Mouse (Mus musculus) layer of hippocampus, adult 11-12 months (tissue): ENCODE measurements at regions not wholly inside any gene's neighbourhood (a gene's known extent, or its start where the extent isn't known, plus 50 kb on each side); places are given as distances from the start of the nearest gene placed in this dataset.
A peak's percentile ranks its signal among the peaks of the same experiment; 100 is the strongest.

Experiments
- DNase-seq: peaks from one replicate; pipeline ENCODE4 v3.0.0; 2022; ENCODE audit warnings: low spot score

DNA sequence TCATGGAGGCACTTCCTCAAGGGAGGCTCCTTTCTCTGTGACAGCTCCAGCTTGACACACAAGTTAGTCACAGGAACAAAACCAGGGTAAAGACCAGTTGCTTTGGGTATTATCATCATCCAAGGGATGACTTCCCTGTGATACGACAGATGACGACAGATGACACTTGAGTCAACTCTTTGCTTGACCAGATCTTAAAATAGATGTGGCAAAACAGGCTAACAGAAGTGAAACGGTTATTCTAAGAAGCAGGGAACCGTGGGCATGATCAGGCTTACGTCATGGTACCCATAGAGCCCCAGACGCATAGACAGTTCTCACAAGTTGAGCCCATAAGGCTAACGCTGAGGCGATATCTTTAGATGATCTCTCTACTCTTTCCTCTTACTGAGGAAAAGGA, 160.3 kb downstream of the Dyrk2 start:
- no peak for DNase-seq

- DNase-seq: no peak
Measured at GRCm38 (mm10) chr10:118711529-118711928, 158.5 kb downstream of the Dyrk2 start.

- no peak for DNase-seq
Measured at GRCm38 (mm10) chr10:118711951-118712350, 158.1 kb downstream of the Dyrk2 start.

DNA sequence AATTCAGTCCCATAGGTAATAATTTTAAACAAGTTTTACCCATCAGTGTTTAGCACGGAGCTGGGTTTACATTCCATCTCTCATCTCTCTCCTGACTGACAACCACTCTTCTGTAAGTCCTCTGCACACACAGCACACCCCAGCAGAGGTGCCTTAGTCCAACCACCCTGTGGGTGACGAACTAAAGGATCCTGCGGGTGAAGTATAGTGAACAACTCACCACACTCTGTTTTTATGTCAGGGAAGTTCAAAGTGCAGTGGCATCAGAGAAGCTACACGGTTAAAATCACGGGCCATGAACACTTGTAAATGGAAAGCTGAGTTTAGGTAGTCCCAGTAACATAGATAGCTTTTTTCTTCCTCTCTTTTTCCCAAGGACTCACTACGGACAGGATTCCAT, 157.1 kb downstream of the Dyrk2 start:
- DNase-seq: no peak

- no peak for DNase-seq
Measured at GRCm38 (mm10) chr10:118714179-118714581, 155.8 kb downstream of the Dyrk2 start.

DNA sequence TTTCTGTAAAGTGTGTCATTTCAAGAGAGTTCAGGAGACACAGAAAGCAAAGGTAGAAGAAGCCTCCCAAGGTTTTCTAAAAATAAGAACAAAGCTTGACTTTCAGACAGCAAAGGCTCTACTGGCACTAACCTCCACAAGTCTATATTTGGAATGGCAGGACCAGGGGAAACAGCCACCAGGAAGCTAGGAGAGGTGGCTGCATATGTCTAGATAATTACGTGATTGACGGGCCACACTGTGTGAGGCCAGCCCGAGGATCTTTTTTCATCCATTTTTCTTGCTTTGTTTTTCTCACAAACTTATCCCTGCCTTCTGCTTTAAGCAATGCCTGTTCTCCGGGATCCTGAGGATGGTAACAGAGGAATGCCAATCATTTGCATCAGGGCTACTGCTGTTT, 155.4 kb downstream of the Dyrk2 start:
- DNase-seq: no peak

GRCm38 (mm10) chr10:118720630-118721029, 149.4 kb downstream of the Dyrk2 start:
- no peak for DNase-seq

DNA sequence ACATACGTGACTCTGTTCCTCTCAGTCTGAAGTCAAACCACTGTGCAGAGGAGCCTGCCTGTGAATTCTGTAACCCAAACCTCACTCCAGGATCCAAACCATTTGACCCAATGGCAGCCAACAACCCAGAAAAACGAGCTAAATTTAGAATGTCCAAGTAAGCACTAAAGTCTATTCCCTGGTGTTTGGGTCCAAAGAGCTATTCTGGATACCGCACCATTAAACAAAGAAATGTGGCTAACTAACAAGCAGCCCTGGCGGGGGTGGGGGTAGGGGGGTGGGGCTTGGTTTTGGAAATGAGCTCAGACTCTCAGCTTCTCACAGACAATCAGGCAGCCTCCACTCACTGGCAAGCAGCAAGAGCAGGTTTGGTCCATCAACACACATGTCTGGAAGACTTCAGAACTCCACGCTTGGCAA, 147.9 kb downstream of the Dyrk2 start:
- DNase-seq: no peak

DNA sequence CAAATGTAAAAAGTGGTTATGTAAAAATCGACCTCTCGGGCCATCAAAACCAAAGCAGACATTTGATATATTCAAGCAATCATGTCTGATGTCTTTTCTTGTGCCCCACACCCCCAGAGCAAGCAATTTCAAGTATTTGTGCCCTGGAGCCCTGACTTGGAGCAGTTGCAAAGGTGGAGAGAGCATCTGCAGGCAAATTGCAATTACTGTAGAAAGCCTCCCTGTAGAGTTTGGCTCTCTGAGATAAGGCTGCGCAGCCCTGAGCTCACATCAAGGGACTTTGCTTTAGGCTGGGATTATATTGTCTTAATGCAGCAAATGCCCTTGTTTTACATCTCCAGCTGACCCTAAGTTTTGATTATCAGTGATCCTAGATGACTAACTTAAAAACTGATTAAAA, 147.3 kb downstream of the Dyrk2 start:
- no peak for DNase-seq

DNA sequence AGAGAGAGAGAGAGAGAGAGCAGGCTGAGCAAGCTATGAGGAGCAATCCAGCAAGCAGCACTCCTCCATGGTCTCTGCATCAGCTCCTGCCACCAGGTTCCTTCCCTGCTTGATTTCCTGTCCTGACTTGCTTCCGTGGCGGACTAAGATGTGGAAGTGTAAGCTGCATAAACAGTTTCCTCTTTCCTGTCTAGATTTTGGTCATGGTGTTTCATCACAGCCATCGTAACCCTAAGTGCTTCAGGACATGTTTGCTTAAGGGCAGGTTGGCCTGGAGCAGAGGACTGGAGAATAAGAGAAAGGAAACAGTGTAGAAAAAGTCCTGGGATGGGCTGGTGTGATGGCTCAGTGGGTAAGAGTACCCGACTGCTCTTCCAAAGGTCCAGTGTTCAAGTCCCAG, 133.9 kb downstream of the Dyrk2 start:
- DNase-seq: no peak

GRCm38 (mm10) chr10:118737064-118737463, 132.9 kb downstream of the Dyrk2 start:
- no peak for DNase-seq

GRCm38 (mm10) chr10:118739849-118740481, 130.0 kb downstream of the Dyrk2 start:
- DNase-seq: no peak

GRCm38 (mm10) chr10:118743831-118744230, 126.2 kb downstream of the Dyrk2 start:
- peak; percentile 25 for DNase-seq

GRCm38 (mm10) chr10:118746719-118747395, 123.2 kb downstream of the Dyrk2 start:
- DNase-seq: peak; percentile 28

DNA sequence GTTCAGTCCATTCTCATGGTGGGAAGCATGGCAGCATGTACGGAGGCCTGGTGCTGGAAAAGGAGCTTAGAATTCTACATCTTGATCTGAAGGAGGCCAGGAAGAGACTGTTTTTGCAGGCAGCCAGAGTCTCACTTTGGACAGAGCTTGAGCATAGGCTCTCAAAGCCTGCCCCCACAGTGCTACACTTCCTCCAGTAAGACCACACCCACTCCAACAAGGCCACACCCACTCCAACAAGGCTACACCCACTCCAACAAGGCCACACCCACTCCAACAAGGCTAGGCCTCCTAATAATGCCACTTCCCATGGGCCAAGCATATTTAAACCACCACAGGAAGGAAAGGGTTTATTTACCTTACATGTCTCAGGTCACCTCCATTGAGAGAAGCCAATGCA, 121.0 kb downstream of the Dyrk2 start:
- no peak for DNase-seq

DNA sequence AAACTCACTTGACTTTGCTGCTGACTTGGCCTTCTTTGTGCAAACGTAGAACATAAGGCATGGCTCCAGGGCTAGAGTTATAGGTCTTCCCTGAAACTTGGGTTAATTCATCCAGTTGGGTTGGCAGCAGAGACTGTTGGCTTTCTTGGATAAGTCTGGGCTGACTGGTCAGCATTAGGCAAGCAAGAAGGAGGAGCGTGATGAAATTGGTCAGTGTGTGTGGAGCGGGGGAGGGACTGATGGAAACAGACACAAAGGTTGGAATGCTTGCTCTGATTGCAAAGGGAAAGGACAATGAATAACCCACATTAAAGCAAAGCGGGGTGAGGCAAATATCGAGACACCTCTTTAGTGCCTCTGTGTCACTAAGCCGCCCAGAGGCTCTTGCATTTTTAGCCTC, 120.3 kb downstream of the Dyrk2 start:
- no peak for DNase-seq

DNA sequence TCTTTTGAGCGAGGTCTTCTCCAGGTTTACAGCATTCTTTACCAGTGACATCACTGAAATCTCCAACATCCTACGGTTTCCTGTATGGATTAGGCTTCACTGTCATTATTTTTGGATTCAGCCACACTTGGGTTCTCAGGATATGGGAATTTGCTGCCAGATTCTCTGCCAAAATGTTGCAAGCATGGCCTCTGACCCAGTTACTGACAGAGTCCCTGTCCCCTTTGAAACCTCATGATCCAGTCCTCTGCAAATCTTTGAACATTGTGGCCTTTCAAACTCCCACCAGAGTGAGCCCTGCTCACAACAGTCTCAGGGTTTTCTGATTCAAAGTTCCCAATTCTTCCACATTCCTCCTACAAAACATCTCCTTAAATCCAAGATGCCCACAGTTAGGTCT, 118.9 kb downstream of the Dyrk2 start:
- no peak for DNase-seq

GRCm38 (mm10) chr10:118753061-118753775, 116.8 kb downstream of the Dyrk2 start:
- DNase-seq: no peak

DNA sequence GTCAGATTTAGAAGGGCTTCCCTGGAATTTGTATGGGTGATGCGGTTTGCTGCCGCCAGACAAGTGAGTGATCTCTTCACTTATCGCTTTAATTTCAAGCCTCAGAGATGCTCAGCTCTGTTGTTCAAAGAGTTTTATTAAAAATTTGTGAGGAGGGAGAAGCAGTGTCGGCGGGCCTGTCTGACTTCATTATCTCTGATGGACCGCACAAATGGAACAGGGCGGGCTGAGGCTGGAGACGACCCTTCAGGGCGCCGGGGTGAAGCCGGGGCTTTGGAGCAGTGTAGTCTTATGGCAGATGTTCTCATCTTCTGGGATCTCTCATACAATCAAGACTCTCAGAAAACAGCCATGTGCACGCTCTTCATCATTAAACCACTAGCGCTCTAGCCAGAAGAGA, 115.2 kb downstream of the Dyrk2 start:
- DNase-seq: no peak

DNA sequence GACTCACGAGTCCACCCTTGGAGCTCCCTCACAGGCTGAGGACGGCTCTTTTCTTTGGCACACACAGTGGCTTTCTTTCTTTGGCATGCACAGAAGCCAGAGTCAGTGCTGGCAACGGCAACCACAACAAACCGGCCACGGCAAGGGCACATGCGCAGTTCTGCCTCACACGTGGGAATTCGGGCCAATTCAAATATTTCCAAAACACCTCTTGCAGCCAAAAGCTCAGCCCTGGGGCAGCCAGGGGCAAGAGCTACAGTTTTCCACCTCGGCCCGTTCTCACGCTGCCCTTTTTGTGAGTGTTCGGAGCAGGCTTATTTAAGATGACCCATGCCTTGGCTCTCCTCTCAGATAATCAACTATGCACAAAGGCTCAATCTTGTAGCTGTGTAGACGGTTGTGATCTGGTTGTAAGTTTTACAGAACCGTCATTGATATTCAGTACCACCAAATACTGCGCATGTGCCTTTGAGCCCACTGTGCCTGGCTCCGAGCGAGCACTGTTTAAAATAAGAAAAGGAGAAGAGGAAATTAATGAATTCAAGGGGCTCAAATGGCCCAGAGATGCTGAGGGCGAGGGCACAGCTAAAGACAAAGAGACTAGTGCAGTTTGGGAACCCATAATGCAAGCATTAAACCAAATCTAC, 111.1 kb downstream of the Dyrk2 start:
- no peak for DNase-seq

DNA sequence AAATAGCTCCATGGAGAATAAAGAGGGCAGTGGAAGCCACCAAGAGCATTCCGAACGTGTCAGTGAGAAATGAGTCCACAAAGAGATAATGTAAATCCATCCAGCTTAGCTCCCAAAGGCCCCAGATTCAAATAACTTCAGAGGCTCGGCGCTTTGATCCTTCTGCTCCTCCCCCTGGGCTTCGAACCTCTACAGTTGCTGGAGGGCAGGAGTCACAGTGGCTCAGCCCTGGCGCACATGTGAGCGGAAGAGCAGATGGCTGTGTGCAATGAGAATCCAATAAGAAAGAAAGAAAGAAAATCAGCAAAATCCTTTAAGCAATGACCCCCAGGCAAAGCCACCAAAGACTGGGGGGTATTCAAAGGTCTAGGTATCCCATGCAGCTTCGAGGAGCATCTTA, 109.6 kb downstream of the Dyrk2 start:
- DNase-seq: no peak

- DNase-seq: no peak
Measured at GRCm38 (mm10) chr10:118761101-118761868, 108.7 kb downstream of the Dyrk2 start.
